ENCODE assay signal across 8 mouse cellular contexts in the genomic region with DNA sequence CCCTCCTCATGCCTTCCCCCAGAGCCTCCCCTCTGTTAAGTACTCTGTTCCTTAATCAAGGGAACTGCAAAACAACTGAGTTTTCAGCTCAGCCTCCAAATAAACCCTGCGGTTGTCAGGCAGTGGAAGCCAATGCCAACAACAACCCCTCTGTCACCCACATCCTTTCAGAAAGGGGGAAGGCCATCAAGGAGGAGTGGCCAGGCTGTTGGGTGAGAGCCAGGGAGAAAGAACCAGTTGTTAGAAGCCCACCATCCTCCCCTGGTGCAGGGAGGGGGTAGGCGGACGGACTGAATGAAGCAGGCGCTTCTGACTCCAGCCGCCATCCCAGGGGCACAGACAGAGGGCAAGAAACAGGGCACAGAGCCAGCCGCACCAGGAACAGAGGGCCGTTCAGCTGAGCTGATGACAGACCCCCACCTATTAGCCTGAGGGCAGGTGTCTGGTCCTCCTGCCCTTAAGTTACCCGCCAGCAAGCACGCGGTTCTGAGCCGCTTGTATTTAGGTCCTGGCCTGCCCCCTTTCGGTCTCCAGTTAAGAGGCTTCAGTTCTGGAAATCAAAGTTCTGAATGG. TPM values are rescaled to one million over a fixed set of nuclear protein-coding genes. Genes with fewer than 3 reads are reported as not detected.
A peak's percentile ranks its signal among the peaks of the same experiment; 100 is the strongest.
DNase-seq lines count a peak whose midpoint lies in the region; ATAC-seq and TF ChIP-seq lines count a peak whose summit lies in the region.

No protein-coding gene starts in this region.

- no peaks in the 10 kb centered on the region for H3K9me3 ChIP-seq in forebrain, embryonic 12.5 days

- H3K9ac ChIP-seq in forebrain, embryonic 12.5 days, result no peak overlapping the region

- 40% methylated on average over 12 of the region's 12 CpGs for WGBS in forebrain, embryonic 12.5 days

- peak; percentile 74 for TF ChIP-seq CTCF in layer of hippocampus, adult 2 months (conservative IDR thresholded peaks at IDR 0.05)

- peak overlapping the region; percentile 15 for H3K27ac ChIP-seq in layer of hippocampus, adult 2 months
- H3K27ac ChIP-seq in forebrain, embryonic 12.5 days, result peak overlapping the region; percentile 57

- peaks cover 16% of the 10 kb centered on the region for H3K4me1 ChIP-seq in forebrain, embryonic 12.5 days

- H3K36me3 ChIP-seq in forebrain, embryonic 12.5 days (replicated peaks), result 0 out of 2 replicates have a peak, but pooled peaks cover 6% of the 10 kb centered on the region

- peak; percentile 68; the same call in 1 of the 2 replicates for ATAC-seq in forebrain, embryonic 12.5 days (ENCODE audit: low FRiP score)

- no peak overlapping the region for H3K4me3 ChIP-seq in layer of hippocampus, adult 2 months
- H3K4me3 ChIP-seq in forebrain, embryonic 12.5 days (replicated peaks), result no peak overlapping the region

- peak overlapping the region; percentile 11; the same call in 1 of the 2 replicates for H3K4me2 ChIP-seq in forebrain, embryonic 12.5 days

- H3K27me3 ChIP-seq in forebrain, embryonic 12.5 days, result peaks cover 20% of the 10 kb centered on the region

- intact Hi-C loops in left cerebral cortex, postnatal 14 days (cut with DNase I), result no loop called here

- peak in 1 of 2 experiments; percentile 44 for DNase-seq in layer of hippocampus, adult 2 months (ENCODE audit: low spot score in 2 of 2)
- DNase-seq in layer of hippocampus, postnatal 25 days (ENCODE audit: extremely low spot score in 1 of 2, low spot score in 1 of 2), result no peak
- DNase-seq in brain, embryonic 18.5 days (ENCODE audit: low read depth, low spot score), result peak; percentile 54
- DNase-seq in left cerebral cortex, postnatal 14 days (ENCODE audit: low spot score in 2 of 2), result peak; percentile 55 to 66
- no peak for DNase-seq in thymus, postnatal 4 days
- DNase-seq in urinary bladder, postnatal 36 days (ENCODE audit: low spot score in 2 of 2), result no peak
- DNase-seq in lung, postnatal 36 days, result no peak

RNA-seq across cellular contexts. Expression of a gene that starts 2.7 kb away (rescaled TPM):
- under 1 TPM; 0.44 to 0.79 TPM for total RNA-seq in layer of hippocampus, adult 2 months (2021)
- total RNA-seq in layer of hippocampus, postnatal 25 days (2021), result under 1 TPM; 0.70 to 0.71 TPM
- 1.5 and 1.7 TPM in 2 replicates for polyA plus RNA-seq in forebrain, embryonic 12.5 days (2016; fragmentation: Nextera tagmentation; extraction: Ambion mirVana)
- total RNA-seq in left cerebral cortex, postnatal 14 days (2021), result under 1 TPM; 0.62 to 0.85 TPM

RNA-seq across cellular contexts. Expression of a gene that starts 20.7 kb away (rescaled TPM):
- total RNA-seq in layer of hippocampus, adult 2 months (2021), result 10 to 100 TPM; 11.7 to 13.9 TPM
- 10 to 100 TPM; 11.2 to 11.5 TPM for total RNA-seq in layer of hippocampus, postnatal 25 days (2021)
- 18.6 and 18.7 TPM in 2 replicates for polyA plus RNA-seq in forebrain, embryonic 12.5 days (2016; fragmentation: Nextera tagmentation; extraction: Ambion mirVana)
- total RNA-seq in left cerebral cortex, postnatal 14 days (2021), result 10 to 100 TPM in 1 of 2 experiments, 1 to 10 TPM in 1; 9.8 to 10.6 TPM

RNA-seq across cellular contexts. Expression of a gene that starts 27.6 kb away (rescaled TPM):
- 100 to 1,000 TPM; 208 to 225 TPM for total RNA-seq in layer of hippocampus, adult 2 months (2021)
- 100 to 1,000 TPM; 196 to 239 TPM for total RNA-seq in layer of hippocampus, postnatal 25 days (2021)
- 336 and 356 TPM in 2 replicates for polyA plus RNA-seq in forebrain, embryonic 12.5 days (2016; fragmentation: Nextera tagmentation; extraction: Ambion mirVana)
- total RNA-seq in left cerebral cortex, postnatal 14 days (2021), result 100 to 1,000 TPM; 200 to 212 TPM

RNA-seq across cellular contexts. Expression of a gene that starts 36.4 kb away (rescaled TPM):
- total RNA-seq in layer of hippocampus, adult 2 months (2021), result 1 to 10 TPM; 3.9 to 4.5 TPM
- 1 to 10 TPM; 4.1 to 4.3 TPM for total RNA-seq in layer of hippocampus, postnatal 25 days (2021)
- 7.6 and 8.7 TPM in 2 replicates for polyA plus RNA-seq in forebrain, embryonic 12.5 days (2016; fragmentation: Nextera tagmentation; extraction: Ambion mirVana)
- total RNA-seq in left cerebral cortex, postnatal 14 days (2021), result 1 to 10 TPM; 2.8 to 3.3 TPM

RNA-seq across cellular contexts. Expression of a gene that starts 58.9 kb away (rescaled TPM):
- 10 to 100 TPM; 76.3 to 81.2 TPM for total RNA-seq in layer of hippocampus, adult 2 months (2021)
- total RNA-seq in layer of hippocampus, postnatal 25 days (2021), result 10 to 100 TPM; 77.6 to 81.2 TPM
- polyA plus RNA-seq in forebrain, embryonic 12.5 days (2016; fragmentation: Nextera tagmentation; extraction: Ambion mirVana), result 199 and 207 TPM in 2 replicates
- 10 to 100 TPM; 79.4 to 83.6 TPM for total RNA-seq in left cerebral cortex, postnatal 14 days (2021)

Comparison
In these comparisons a context has a peak if more than half of its experiments do, and no peak if none do; other contexts are left out.
1. DNase-seq: peak in brain, embryonic 18.5 days (single experiment) and left cerebral cortex, postnatal 14 days (2 of 2); none in layer of hippocampus, postnatal 25 days (0 of 2), thymus, postnatal 4 days (single experiment), urinary bladder, postnatal 36 days (0 of 2) and lung, postnatal 36 days (single experiment).